In genomic region chr16:17815411-17816402, GRCm38 (mm10) we compare ENCODE assay signal across 8 mouse cellular contexts. TPM values are rescaled to one million over a fixed set of nuclear protein-coding genes. Genes with fewer than 3 reads are reported as not detected.
DNase-seq lines count a peak whose midpoint lies in the region; ATAC-seq lines count a peak whose summit lies in the region.

No protein-coding gene starts in this region.

- H3K4me3 ChIP-seq in limb, embryonic 12.5 days (replicated peaks) = peak overlapping the region; percentile 55
- H3K4me3 ChIP-seq in midbrain, embryonic 12.5 days = peak overlapping the region; percentile 54

- ATAC-seq in limb, embryonic 12.5 days (ENCODE audit: insufficient number of reproducible peaks, insufficient read depth, low FRiP score, low TSS enrichment, low read depth) = peak; percentile 54
- peak; percentile 80 for ATAC-seq in midbrain, embryonic 12.5 days (ENCODE audit: low FRiP score, low read depth)

- H3K9ac ChIP-seq in limb, embryonic 12.5 days (replicated peaks) = peak overlapping the region; percentile 71
- peak overlapping the region; percentile 71 for H3K9ac ChIP-seq in midbrain, embryonic 12.5 days (replicated peaks)

- 2% methylated on average over 63 of the region's 63 CpGs for WGBS in limb, embryonic 12.5 days
- 1% methylated on average over 63 of the region's 63 CpGs for WGBS in midbrain, embryonic 12.5 days

- peak overlapping the region; percentile 69; the same call in 1 of the 2 replicates for H3K27ac ChIP-seq in limb, embryonic 12.5 days
- no peak overlapping the region for H3K27ac ChIP-seq in midbrain, embryonic 12.5 days (replicated peaks)

- no peaks in the 10 kb centered on the region for H3K9me3 ChIP-seq in limb, embryonic 12.5 days
- H3K9me3 ChIP-seq in midbrain, embryonic 12.5 days = no peaks in the 10 kb centered on the region

- H3K27me3 ChIP-seq in limb, embryonic 12.5 days = peaks cover 9% of the 10 kb centered on the region
- peaks cover 79% of the 10 kb centered on the region for H3K27me3 ChIP-seq in midbrain, embryonic 12.5 days

- H3K4me2 ChIP-seq in limb, embryonic 12.5 days = peak overlapping the region; percentile 82
- H3K4me2 ChIP-seq in midbrain, embryonic 12.5 days (replicated peaks) = peak overlapping the region; percentile 88

- no peaks in the 10 kb centered on the region for H3K36me3 ChIP-seq in limb, embryonic 12.5 days
- H3K36me3 ChIP-seq in midbrain, embryonic 12.5 days = no peaks in the 10 kb centered on the region

- peaks cover 21% of the 10 kb centered on the region for H3K4me1 ChIP-seq in limb, embryonic 12.5 days (replicated peaks)
- peaks cover 12% of the 10 kb centered on the region; the same call in 1 of the 2 replicates for H3K4me1 ChIP-seq in midbrain, embryonic 12.5 days

- peak; percentile 77 for DNase-seq in ovary, postnatal 36 days (ENCODE audit: low spot score)
- DNase-seq in ovary, postnatal 10 days (ENCODE audit: low spot score) = no peak
- peak; percentile 67 to 80 for DNase-seq in cerebellum, postnatal 25 days
- DNase-seq in gastrocnemius, adult 8-10 months (ENCODE audit: low spot score in 2 of 2) = peak; percentile 59 to 65
- peak; percentile 88 for DNase-seq in induced T-regulatory cell, adult 2 months (ENCODE audit: low read depth)
- peak; percentile 48 to 51 for DNase-seq in spleen, postnatal 36 days (ENCODE audit: low spot score in 2 of 2)

RNA-seq across cellular contexts. Expression of gene B830017H08Rik, which starts 17.2 kb away (rescaled TPM):
- not detected for total RNA-seq in gastrocnemius, adult 8-10 months (2022)
- 0.27 and 0.56 TPM in 2 replicates for polyA plus RNA-seq in limb, embryonic 12.5 days (2016; fragmentation: Nextera tagmentation; extraction: Ambion mirVana)
- polyA plus RNA-seq in midbrain, embryonic 12.5 days (2016; fragmentation: Nextera tagmentation; extraction: Ambion mirVana) = 0.45 and 0.55 TPM in 2 replicates

RNA-seq across cellular contexts. Expression of gene Scarf2, which starts 18.6 kb away (rescaled TPM):
- total RNA-seq in gastrocnemius, adult 8-10 months (2022) = 1 to 10 TPM; 1.1 to 3.3 (median 2.4) TPM
- 41.0 and 46.3 TPM in 2 replicates for polyA plus RNA-seq in limb, embryonic 12.5 days (2016; fragmentation: Nextera tagmentation; extraction: Ambion mirVana)
- 10.1 and 12.1 TPM in 2 replicates for polyA plus RNA-seq in midbrain, embryonic 12.5 days (2016; fragmentation: Nextera tagmentation; extraction: Ambion mirVana)

RNA-seq across cellular contexts. Expression of gene Car15, which starts 22.5 kb away (rescaled TPM):
- 1 to 10 TPM in 2 of 4 experiments, under 1 TPM in 2; 0.46 to 1.1 (median 0.81) TPM for total RNA-seq in gastrocnemius, adult 8-10 months (2022)
- 2.9 and 3.6 TPM in 2 replicates for polyA plus RNA-seq in limb, embryonic 12.5 days (2016; fragmentation: Nextera tagmentation; extraction: Ambion mirVana)
- polyA plus RNA-seq in midbrain, embryonic 12.5 days (2016; fragmentation: Nextera tagmentation; extraction: Ambion mirVana) = 4.4 and 5.8 TPM in 2 replicates

RNA-seq across cellular contexts. Expression of gene Klhl22, which starts 56.3 kb away (rescaled TPM):
- 10 to 100 TPM; 20.1 to 30.6 (median 25.4) TPM for total RNA-seq in gastrocnemius, adult 8-10 months (2022)
- polyA plus RNA-seq in limb, embryonic 12.5 days (2016; fragmentation: Nextera tagmentation; extraction: Ambion mirVana) = 87.7 and 88.5 TPM in 2 replicates
- polyA plus RNA-seq in midbrain, embryonic 12.5 days (2016; fragmentation: Nextera tagmentation; extraction: Ambion mirVana) = 52.8 and 57.9 TPM in 2 replicates
